In the genomic region with DNA sequence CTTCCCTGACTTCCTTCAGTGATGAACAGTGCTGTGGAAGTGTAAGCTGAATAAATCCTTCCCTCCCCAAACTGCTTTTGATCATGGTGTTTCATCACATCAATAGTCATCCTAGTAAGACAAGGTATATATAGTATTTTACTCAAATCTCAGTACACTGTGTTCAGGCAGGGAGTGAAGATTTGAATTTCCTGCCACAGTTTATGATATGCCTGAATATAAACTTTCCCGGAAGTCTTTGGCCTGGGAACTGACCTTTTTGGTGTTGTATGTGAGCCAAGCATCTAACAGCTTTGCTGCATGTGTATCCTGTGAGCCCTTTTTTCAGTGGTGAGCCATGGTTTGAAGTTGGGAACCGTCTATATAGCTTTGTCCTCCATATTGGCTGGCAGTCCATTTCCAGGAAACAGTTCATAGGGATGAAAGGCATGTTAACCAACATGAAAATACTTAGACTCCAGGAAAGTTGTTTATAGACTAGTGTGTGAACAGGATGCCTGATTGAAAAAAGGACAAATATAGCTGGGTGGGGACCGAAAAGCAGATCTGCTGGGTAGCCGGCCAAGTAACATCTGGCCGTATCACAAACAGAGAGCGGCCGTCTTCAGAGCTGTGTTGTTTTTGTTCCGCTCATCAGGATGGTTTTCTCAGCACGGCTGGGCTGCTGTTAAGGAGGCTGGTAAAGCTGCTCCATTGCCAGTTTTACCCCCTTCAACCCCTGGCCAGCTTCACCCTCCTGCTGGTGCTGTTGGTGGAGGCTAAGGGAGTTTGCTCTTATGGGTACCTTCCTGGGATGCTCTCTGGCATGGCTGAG, we compare ENCODE assay signal across 9 mouse cellular contexts.
DNase-seq lines count a peak whose midpoint lies in the region; ATAC-seq and TF ChIP-seq lines count a peak whose summit lies in the region.
"Had no signal": no experiment of that assay in that cellular context is flagged by ENCODE, and none has a peak within 500 bp of the region (broad histone marks: within the 10 kb centered on the region; RNA-seq: fewer than 3 reads in every experiment).

No protein-coding gene starts in this region.

- no peak overlapping the region for H3K9ac ChIP-seq in limb, embryonic 13.5 days

- no peaks in the 10 kb centered on the region for H3K9me3 ChIP-seq in limb, embryonic 13.5 days

- no peaks in the 10 kb centered on the region for H3K36me3 ChIP-seq in limb, embryonic 13.5 days

- TF ChIP-seq CTCF in cerebellum, adult 2 months (IDR thresholded peaks at IDR 0.05; ENCODE audit: borderline replicate concordance, insufficient read depth, low read depth, low read length), result no peak

- H3K4me2 ChIP-seq in limb, embryonic 13.5 days (replicated peaks), result no peak overlapping the region

- H3K27ac ChIP-seq in cerebellum, adult 2 months (ENCODE audit: insufficient read depth, low read length), result peak overlapping the region; percentile 27; the same call in 1 of the 2 replicates
- peak overlapping the region; percentile 10; the same call in 1 of the 2 replicates for H3K27ac ChIP-seq in limb, embryonic 13.5 days

- no peaks in the 10 kb centered on the region for H3K27me3 ChIP-seq in cerebellum, adult 2 months (ENCODE audit: control insufficient read depth, insufficient read depth, low read length)
- H3K27me3 ChIP-seq in limb, embryonic 13.5 days, result no peaks in the 10 kb centered on the region

- H3K4me3 ChIP-seq in cerebellum, adult 2 months (replicated peaks; ENCODE audit: insufficient read depth, low read depth, low read length), result no peak overlapping the region
- H3K4me3 ChIP-seq in limb, embryonic 13.5 days, result no peak overlapping the region

- no peak for TF ChIP-seq POLR2A in cerebellum, adult 2 months (IDR thresholded peaks at IDR 0.05; ENCODE audit: borderline replicate concordance, insufficient read depth, low read length)

- WGBS in cerebellum, adult 2 months, result 88% methylated on average over 9 of the region's 9 CpGs
- 56% methylated on average over 9 of the region's 9 CpGs for WGBS in limb, embryonic 13.5 days

- H3K4me1 ChIP-seq in cerebellum, adult 2 months (ENCODE audit: control insufficient read depth, insufficient read depth, low read length), result peaks cover 4% of the 10 kb centered on the region; the same call in 1 of the 2 replicates
- H3K4me1 ChIP-seq in limb, embryonic 13.5 days, result peaks cover 23% of the 10 kb centered on the region

- no peak for ATAC-seq in limb, embryonic 13.5 days (ENCODE audit: low FRiP score, low read depth)

- no peak for DNase-seq in cerebellum, adult 2 months
- DNase-seq in cerebellum, adult 9-11 months, result no peak
- peak; percentile 51 for DNase-seq in urinary bladder, postnatal 14 days (ENCODE audit: low spot score)
- DNase-seq in urinary bladder, adult 2 months (ENCODE audit: low spot score), result no peak
- no peak for DNase-seq in natural killer cell, adult 2 months (ENCODE audit: low spot score in 2 of 2)
- no peak for DNase-seq in T-cell, adult 2 months (ENCODE audit: low spot score)
- DNase-seq in retina, postnatal 1 day, result no peak
- DNase-seq: cerebellum, adult 8-10 months had no signal
